Mouse (Mus musculus) megakaryocyte, embryonic 14.5 days (primary cell): Measurements from ENCODE around the gene Fam78a. TPM values are rescaled to one million over a fixed set of nuclear protein-coding genes. Genes with fewer than 3 reads are reported as not detected.

Experiments
- H3K27me3 ChIP-seq: replicated peaks from 2 replicates; pipeline ENCODE3; 2012; ENCODE audit warnings: inconsistent platforms
- H3K36me3 ChIP-seq: replicated peaks from 2 replicates; pipeline ENCODE3; 2012; ENCODE audit warnings: low read length, inconsistent platforms, mixed read lengths
- H3K4me1 ChIP-seq: 2 replicates; pipeline ENCODE4 v1.6.1; 2012; ENCODE audit warnings: inconsistent platforms
- H3K4me3 ChIP-seq: replicated peaks from 2 replicates; pipeline ENCODE3; 2012; ENCODE audit warnings: moderate library complexity, mild to moderate bottlenecking, inconsistent platforms
- H3K9me3 ChIP-seq: 2 replicates; pipeline ENCODE4 v1.6.1; 2012; ENCODE audit warnings: inconsistent platforms
- FLI1 ChIP-seq: IDR thresholded peaks from 2 replicates; pipeline ENCODE4 v1.6.1; 2012; ENCODE audit warnings: low read length, inconsistent platforms, mixed read lengths
- GATA1 ChIP-seq: IDR thresholded peaks from 3 replicates; pipeline ENCODE4 v1.6.1; 2012; ENCODE audit warnings: mixed read lengths, low read length, inconsistent platforms, borderline replicate concordance
- polyA plus RNA-seq: library from polyadenylated mRNA; stranded (reverse); fragments of >175 nt; gene quantifications from 2 replicates; pipeline ENCODE4 v1.2.3, GENCODE M21; 2012; ENCODE audit warnings: low replicate concordance; ENCODE audit not compliant: insufficient read depth

The Fam78a gene
- polyA plus RNA-seq, 1 experiment, result 43.5 TPM

- peaks cover 10% of the 10 kb centered on the region; the same call in 1 of the 2 replicates for H3K9me3 ChIP-seq
- H3K4me1 ChIP-seq, result peaks cover 73% of the 10 kb centered on the region
- H3K4me3 ChIP-seq, result peak overlapping the region; percentile 6
- TF ChIP-seq GATA1 (no peak), FLI1 (no peak)
- H3K36me3 ChIP-seq, result peaks cover 18% of the 10 kb centered on the region
- peaks cover 15% of the 10 kb centered on the region for H3K27me3 ChIP-seq
Measured at GRCm38 (mm10) chr2:32085231-32085630, 574 bp upstream of the Fam78a start.

- Histone ChIP-seq H3K4me3 (peak overlapping the region; percentile 98), H3K4me1 (peaks cover 75% of the 10 kb centered on the region), H3K9me3 (peaks cover 6% of the 10 kb centered on the region; the same call in 1 of the 2 replicates), H3K27me3 (peaks cover 15% of the 10 kb centered on the region), H3K36me3 (peaks cover 18% of the 10 kb centered on the region)
- TF ChIP-seq FLI1, result no peak
- no peak for TF ChIP-seq GATA1
Measured at GRCm38 (mm10) chr2:32084872-32085199, 179 bp upstream of the Fam78a start.

GRCm38 (mm10) chr2:32083159-32084011 lies 1.3 kb downstream of the Fam78a start:
- H3K27me3 ChIP-seq, result peaks cover 10% of the 10 kb centered on the region
- peak overlapping the region; percentile 98 for H3K4me3 ChIP-seq
- TF ChIP-seq FLI1 (no peak), GATA1 (no peak)
- H3K9me3 ChIP-seq, result no peaks in the 10 kb centered on the region
- peaks cover 31% of the 10 kb centered on the region for H3K36me3 ChIP-seq
- H3K4me1 ChIP-seq, result peaks cover 79% of the 10 kb centered on the region

- no peaks in the 10 kb centered on the region for H3K9me3 ChIP-seq
- H3K4me1 ChIP-seq, result peaks cover 77% of the 10 kb centered on the region
- H3K4me3 ChIP-seq, result peak overlapping the region; percentile 98
- peaks cover 38% of the 10 kb centered on the region for H3K36me3 ChIP-seq
- TF ChIP-seq FLI1 (no peak), GATA1 (no peak)
- no peaks in the 10 kb centered on the region for H3K27me3 ChIP-seq
Measured at GRCm38 (mm10) chr2:32082229-32082628, 2.4 kb downstream of the Fam78a start.

GRCm38 (mm10) chr2:32081296-32081929 lies 3.2 kb downstream of the Fam78a start:
- no peaks in the 10 kb centered on the region for H3K9me3 ChIP-seq
- TF ChIP-seq FLI1 (no peak), GATA1 (no peak)

GRCm38 (mm10) chr2:32080681-32081080 lies 4.0 kb downstream of the Fam78a start:
- no peaks in the 10 kb centered on the region for H3K27me3 ChIP-seq
- TF ChIP-seq GATA1, result no peak
- no peak for TF ChIP-seq FLI1
- H3K36me3 ChIP-seq, result peaks cover 48% of the 10 kb centered on the region
- H3K4me3 ChIP-seq, result peak overlapping the region; percentile 89
- peaks cover 71% of the 10 kb centered on the region for H3K4me1 ChIP-seq
- H3K9me3 ChIP-seq, result no peaks in the 10 kb centered on the region

More at GRCm38 (mm10) chr2:32081296-32081929, 3.2 kb downstream of the Fam78a start:
- H3K27me3 ChIP-seq, result no peaks in the 10 kb centered on the region
- H3K4me3 ChIP-seq, result peak overlapping the region; percentile 98
- H3K36me3 ChIP-seq, result peaks cover 46% of the 10 kb centered on the region
- peaks cover 77% of the 10 kb centered on the region for H3K4me1 ChIP-seq

- TF ChIP-seq GATA1, result no peak
- no peak for TF ChIP-seq FLI1
- H3K9me3 ChIP-seq, result no peaks in the 10 kb centered on the region
- H3K4me3 ChIP-seq, result peak overlapping the region; percentile 89
- peaks cover 72% of the 10 kb centered on the region for H3K4me1 ChIP-seq
- peaks cover 61% of the 10 kb centered on the region for H3K36me3 ChIP-seq
- H3K27me3 ChIP-seq, result no peaks in the 10 kb centered on the region
Measured at GRCm38 (mm10) chr2:32079191-32079725, 5.4 kb downstream of the Fam78a start.

- no peak for TF ChIP-seq FLI1
- no peak for TF ChIP-seq GATA1
- Histone ChIP-seq H3K4me1 (peaks cover 79% of the 10 kb centered on the region), H3K9me3 (no peaks in the 10 kb centered on the region), H3K27me3 (no peaks in the 10 kb centered on the region), H3K36me3 (peaks cover 68% of the 10 kb centered on the region), H3K4me3 (peak overlapping the region; percentile 89)
Measured at GRCm38 (mm10) chr2:32078522-32078921, 6.1 kb downstream of the Fam78a start.

GRCm38 (mm10) chr2:32077744-32078143 lies 6.9 kb downstream of the Fam78a start:
- TF ChIP-seq FLI1 (no peak), GATA1 (no peak)
- Histone ChIP-seq H3K27me3 (no peaks in the 10 kb centered on the region), H3K9me3 (no peaks in the 10 kb centered on the region), H3K4me1 (peaks cover 87% of the 10 kb centered on the region), H3K36me3 (peaks cover 76% of the 10 kb centered on the region), H3K4me3 (peak overlapping the region; percentile 89)

- Histone ChIP-seq H3K36me3 (peaks cover 89% of the 10 kb centered on the region), H3K27me3 (no peaks in the 10 kb centered on the region), H3K4me1 (peaks cover 86% of the 10 kb centered on the region), H3K4me3 (no peak overlapping the region), H3K9me3 (no peaks in the 10 kb centered on the region)
- no peak for TF ChIP-seq FLI1
- no peak for TF ChIP-seq GATA1
Measured at GRCm38 (mm10) chr2:32075368-32075767, 9.3 kb downstream of the Fam78a start.
